Mouse (Mus musculus) CD4-positive, CD25-positive, alpha-beta regulatory T cell, adult 2 months (primary cell): ENCODE measurements around the gene Auts2.

Experiments used
- DNase-seq: peaks from one replicate; pipeline ENCODE4 v3.0.0-alpha.2; 2012; ENCODE audit warnings: low read depth, low spot score

Gene Auts2

DNA sequence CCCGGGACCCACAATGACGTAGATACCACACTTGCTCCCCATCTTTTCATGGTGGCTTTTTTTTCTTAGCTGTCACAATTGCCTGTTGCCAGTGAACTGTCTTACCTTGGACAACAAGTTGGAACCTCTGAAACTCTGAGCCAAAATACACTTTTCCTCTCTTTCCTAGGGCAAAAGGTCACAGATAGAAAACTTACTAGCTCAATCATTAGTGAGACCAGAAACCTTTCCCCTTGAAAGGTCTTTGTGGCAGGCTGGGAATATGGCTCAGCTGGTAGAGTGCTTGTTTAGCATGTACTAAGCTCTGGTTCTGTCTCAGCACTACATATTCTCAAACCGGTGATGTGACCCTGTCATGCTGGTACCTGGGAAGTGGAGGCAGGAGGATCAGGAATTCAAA, 93.1 kb downstream of the Auts2 start:
- DNase-seq = no peak

GRCm38 (mm10) chr5:132448401-132449066, 94.6 kb downstream of the Auts2 start:
- no peak for DNase-seq

GRCm38 (mm10) chr5:132445213-132445954, 97.8 kb downstream of the Auts2 start:
- DNase-seq = no peak

GRCm38 (mm10) chr5:132442948-132443347, 100.2 kb downstream of the Auts2 start:
- DNase-seq = no peak

DNA sequence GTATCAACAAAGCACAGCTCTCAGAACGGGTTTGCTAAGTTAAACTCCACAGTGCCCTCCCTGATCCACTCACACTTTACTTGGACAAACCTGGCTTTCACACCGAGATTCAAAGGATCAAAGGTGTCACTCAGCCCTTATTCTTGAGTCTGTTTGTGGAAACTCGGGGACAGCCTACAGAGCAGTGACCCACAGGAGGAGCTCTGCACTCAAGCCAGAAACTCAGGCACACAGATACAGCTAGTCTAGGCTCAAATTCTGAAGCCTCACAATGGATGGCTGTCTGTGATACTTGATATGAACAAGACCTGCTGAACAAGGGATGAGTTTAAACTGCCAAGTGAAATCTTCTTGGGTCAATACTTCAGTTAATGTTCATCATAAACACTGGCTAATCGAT, 104.7 kb downstream of the Auts2 start:
- no peak for DNase-seq

DNA sequence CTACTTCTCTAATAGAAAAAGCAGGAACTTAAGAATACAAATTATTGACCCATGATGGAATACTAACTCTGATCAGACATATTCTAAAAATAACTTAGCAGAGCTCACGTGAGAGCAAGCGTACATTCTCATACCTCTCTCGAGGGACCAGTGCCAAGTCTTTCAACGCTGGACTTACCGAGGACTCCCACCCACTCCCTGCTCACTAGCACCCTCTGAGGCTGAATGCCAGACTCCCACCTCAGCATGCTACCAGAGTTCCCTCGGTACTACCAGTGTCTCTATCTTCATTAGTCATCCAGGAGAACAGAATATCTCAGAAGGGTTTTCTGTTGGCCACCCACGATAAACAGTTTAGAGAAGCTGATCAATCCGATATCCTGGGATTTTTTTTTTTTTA, 105.2 kb downstream of the Auts2 start:
- no peak for DNase-seq

GRCm38 (mm10) chr5:132437478-132437877, 105.7 kb downstream of the Auts2 start:
- DNase-seq = no peak

DNA sequence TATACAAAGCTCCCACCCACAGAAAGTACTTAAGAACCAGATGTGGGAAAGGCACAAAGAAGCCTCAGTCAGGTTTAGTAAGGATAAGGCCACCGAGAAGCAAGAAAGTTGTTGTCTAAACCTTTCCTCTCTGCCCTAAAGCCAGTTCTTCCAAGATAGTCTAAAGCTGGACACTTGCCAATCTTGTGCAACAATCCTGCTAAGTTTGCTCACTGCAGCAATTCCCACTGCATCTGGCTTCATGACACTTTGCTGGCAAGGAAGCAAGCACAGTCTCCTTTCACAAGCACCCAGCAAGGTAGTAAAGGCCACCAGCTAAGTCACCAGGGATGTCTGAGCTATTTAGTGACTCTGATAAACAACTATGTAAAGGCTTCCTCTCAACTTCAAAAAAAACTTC, 106.2 kb downstream of the Auts2 start:
- no peak for DNase-seq

GRCm38 (mm10) chr5:132436473-132436872, 106.7 kb downstream of the Auts2 start:
- no peak for DNase-seq

DNA sequence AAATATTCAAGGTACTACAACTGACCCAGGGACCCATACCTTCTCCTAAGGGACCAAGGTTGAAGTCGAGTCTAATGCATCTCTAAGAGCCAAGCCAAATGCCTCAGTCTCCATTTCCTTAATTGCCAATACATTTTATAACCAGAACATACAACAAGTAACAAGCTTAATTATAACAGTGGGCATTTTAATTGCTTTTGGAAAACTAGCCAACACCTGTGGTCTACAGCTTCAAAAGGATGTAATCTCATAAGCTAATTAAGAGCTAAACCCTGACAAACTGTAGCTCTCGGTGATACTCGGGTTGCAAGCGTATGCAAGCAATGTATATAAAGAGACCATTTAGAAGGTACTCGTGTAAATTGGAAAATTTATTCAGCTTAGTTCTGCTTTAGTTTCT, 107.7 kb downstream of the Auts2 start:
- DNase-seq = no peak

DNA sequence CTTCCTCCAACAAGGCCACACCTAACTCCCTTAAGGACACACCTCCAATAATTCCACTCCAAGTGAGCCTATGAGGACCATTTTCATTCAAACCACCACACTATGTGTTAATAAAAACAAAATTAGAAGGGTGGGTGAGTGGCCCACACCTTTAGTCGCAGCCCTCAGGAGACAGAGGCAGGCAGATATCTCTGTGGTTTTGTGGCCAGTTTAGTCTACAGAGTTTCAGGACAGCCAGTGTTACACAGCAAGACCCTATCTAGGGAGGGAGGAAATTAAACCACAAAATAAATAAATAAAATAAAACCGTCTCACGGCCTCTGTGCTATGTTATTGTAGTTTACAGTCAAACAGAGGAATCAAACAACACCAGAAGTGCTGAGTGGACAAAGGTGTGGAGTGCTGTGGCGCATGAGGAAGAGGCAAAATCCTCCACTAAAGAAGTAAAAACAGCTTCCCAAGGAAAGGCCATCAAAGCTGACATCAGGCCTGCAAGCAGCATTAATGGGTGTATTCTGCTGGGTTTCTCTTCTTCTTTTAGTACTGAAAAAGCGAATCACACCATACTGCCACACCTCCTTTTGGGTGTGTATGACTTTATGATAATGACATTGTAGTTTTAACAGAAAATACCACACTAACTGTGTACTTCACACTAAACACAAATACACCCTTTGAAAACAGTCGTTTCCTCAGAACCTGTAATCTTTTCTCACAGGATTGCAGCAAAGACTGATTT, 109.6 kb downstream of the Auts2 start:
- no peak for DNase-seq

- DNase-seq = no peak
These were observed 113.8 kb downstream of the Auts2 start for GRCm38 (mm10) chr5:132429363-132429762.

- DNase-seq = no peak
These were observed 116.8 kb downstream of the Auts2 start for GRCm38 (mm10) chr5:132426342-132426741.

DNA sequence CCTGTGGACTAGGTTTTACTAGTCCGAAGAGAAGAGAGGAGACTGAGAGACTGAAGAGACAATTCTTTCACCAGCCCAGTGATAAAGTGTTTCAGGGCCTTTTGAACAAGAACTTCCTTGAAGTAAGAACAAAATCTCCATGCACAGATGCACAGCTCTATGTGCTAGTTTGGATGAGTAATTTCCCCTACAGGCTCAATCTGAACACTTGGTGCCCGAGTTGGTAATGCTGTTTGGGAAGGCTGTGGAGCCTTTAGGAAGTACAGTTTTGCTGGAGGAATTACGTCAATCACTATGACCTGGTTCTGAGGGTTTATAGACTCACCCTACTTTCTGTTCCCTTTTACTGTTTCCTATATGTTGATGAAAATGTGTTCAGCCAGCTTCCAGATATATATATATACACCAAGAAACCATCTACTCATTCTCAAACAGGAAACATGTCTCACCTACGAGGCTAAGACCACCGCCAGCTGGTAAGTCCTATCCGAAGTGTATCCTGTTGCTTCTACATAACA, 117.3 kb downstream of the Auts2 start:
- no peak for DNase-seq

- no peak for DNase-seq
These were observed 132.7 kb downstream of the Auts2 start for GRCm38 (mm10) chr5:132410338-132410852.

DNA sequence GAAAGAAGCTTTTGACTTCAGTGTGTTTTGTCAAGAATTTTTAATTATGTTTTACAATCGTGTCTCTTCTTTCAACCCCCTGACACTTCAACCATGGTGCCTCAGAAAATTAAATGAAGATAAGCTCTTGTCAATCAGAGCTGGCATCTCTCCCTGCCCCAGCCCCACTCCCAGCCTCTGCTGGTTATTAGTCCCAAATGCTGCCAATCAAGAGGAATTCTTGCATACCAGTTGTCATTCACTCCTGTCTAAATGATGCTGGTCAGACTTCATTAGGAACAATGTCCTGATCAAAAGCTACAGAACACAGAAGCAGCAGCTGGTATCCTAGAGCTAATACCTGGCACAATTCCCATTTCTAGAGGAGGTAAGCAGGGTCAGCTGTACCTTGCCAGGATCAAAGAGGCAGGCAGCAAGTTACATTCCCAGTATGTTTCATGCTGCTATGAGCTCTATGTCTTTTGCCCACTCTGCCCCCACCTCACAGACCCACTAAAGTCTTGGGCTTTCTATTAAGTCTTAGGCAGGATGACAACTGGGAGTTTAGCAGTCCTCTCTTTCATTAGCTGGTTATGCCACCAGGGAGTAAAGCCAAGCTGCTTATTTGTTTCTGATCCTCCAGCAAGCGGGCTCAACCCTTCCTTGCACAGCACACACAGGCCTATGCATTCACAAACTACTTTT, 134.1 kb downstream of the Auts2 start:
- no peak for DNase-seq

GRCm38 (mm10) chr5:132400556-132400955, 142.6 kb downstream of the Auts2 start:
- no peak for DNase-seq

DNA sequence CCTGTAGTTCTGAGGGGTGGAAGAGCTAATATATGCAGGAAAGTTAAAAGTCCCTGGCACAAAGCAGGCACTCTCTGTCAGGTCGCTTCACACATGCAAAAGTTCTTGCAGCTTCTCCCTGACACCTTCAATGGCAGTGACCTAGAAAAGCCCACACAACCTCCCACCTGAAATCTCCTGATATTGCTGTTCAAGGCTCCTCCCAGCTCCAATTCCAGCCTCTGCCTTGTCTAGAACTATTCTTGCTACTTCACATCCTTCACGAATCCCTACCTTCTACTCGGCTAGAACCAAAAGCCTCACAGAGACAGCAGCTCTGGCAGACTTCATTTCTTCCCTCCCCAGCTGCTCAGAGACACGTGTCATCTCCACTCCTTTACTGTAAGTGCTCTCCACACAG, 143.7 kb downstream of the Auts2 start:
- no peak for DNase-seq

GRCm38 (mm10) chr5:132395922-132396321, 147.2 kb downstream of the Auts2 start:
- no peak for DNase-seq

DNA sequence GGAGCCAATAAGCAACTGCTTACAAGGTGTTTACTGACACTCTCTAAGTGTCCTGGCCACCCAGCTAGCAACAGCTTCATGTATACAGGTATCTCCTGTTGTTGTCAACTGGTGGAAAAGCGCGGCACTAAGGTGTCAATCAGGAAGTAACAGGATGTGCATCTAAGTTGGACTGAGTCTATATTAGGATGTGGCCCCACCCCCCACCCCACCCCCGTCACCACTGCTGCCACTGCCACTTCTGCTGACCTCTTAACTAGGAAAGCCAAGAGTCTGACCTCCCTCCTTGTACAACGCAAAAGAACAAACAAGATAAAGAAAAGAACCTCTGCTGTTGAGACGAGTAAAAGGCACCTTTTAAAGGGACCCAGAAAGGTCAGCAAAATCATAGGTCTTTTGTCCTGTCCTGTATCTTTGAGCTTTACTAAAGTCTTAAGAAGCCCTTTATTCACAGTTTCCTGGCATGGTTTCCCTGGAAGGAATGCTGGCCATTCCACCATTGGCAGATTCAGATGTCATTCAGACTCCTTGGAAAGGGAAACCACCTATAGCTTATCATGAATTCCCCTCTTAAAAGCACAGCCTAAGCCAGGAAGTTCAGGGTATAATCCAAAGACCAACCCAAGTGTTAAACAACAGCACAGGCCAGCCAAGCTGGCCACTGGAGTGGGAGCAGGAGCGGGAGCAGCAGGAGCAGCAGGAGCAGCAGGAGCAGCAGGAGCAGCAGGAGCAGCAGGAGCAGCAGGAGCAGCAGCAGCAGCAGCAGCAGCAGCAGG, 148.2 kb downstream of the Auts2 start:
- no peak for DNase-seq
